Mouse (Mus musculus) liver, postnatal 0 days (tissue): ENCODE measurements around the gene Mlxipl. TPM values are rescaled to one million over a fixed set of nuclear protein-coding genes. Genes with fewer than 3 reads are reported as not detected.
"Not testable (repeated sequence)": the region's sequence is repeated elsewhere in the genome, so short reads cannot be mapped to it uniquely, and the experiment has no call there.

Source experiments
- ATAC-seq: fragments of 200-750 bp; cut with Nextera tagmentation; 2 replicates; pipeline ENCODE4 v1.8.0; 2017; ENCODE audit warnings: mild to moderate bottlenecking, moderate library complexity
- DNase-seq: peaks from one replicate; pipeline ENCODE4 v3.0.0-alpha.2; 2016
- H3K27ac ChIP-seq: fragments of 300-500 bp; sonication (generic); 2 replicates; pipeline ENCODE4 v1.5.1; 2014; ENCODE audit warnings: antibody characterized with exemption, moderate library complexity, mild to moderate bottlenecking, low read depth
- H3K27me3 ChIP-seq: fragments of 300-500 bp; sonication (generic); 2 replicates; pipeline ENCODE4 v1.6.1; 2014; ENCODE audit warnings: low read length, control low read depth, mixed read lengths; ENCODE audit not compliant: insufficient read depth
- H3K36me3 ChIP-seq: fragments of 300-500 bp; sonication (generic); replicated peaks from 2 replicates; pipeline ENCODE4 v1.6.1; 2014; ENCODE audit warnings: mild to moderate bottlenecking, control low read depth, low read length, moderate library complexity, mixed read lengths; ENCODE audit not compliant: insufficient read depth
- H3K4me1 ChIP-seq: fragments of 300-500 bp; sonication (generic); 2 replicates; pipeline ENCODE4 v1.6.1; 2014; ENCODE audit warnings: antibody characterized with exemption, mild to moderate bottlenecking, control low read depth; ENCODE audit not compliant: insufficient read depth
- H3K4me2 ChIP-seq: fragments of 300-500 bp; sonication (generic); 2 replicates; pipeline ENCODE4 v1.6.1; 2014; ENCODE audit warnings: low read depth, mild to moderate bottlenecking, low read length, moderate library complexity, mixed read lengths
- H3K4me3 ChIP-seq: fragments of 300-500 bp; sonication (generic); 2 replicates; pipeline ENCODE4 v1.5.1; 2014; ENCODE audit warnings: low read depth, low read length
- H3K9ac ChIP-seq: fragments of 300-500 bp; sonication (generic); replicated peaks from 2 replicates; pipeline ENCODE4 v1.6.1; 2014; ENCODE audit warnings: mild to moderate bottlenecking, moderate library complexity
- H3K9me3 ChIP-seq: fragments of 300-500 bp; sonication (generic); 2 replicates; pipeline ENCODE4 v1.6.1; 2016; ENCODE audit warnings: mild to moderate bottlenecking, control low read depth, low read length, mixed read lengths
- CTCF ChIP-seq: sonication (generic); IDR thresholded peaks from 2 replicates; pipeline ENCODE4 v1.5.1; 2016; ENCODE audit warnings: antibody characterized with exemption, low read depth
- EP300 ChIP-seq: IDR thresholded peaks from 2 replicates; pipeline ENCODE4 v1.6.1; 2016; ENCODE audit warnings: antibody characterized with exemption, low read depth, mild to moderate bottlenecking
- WGBS: fragments of 180-500 bp; shearing (Covaris S2); extraction: QIAGEN DNeasy Blood & Tissue Kit; methylation state at CpG from one replicate; pipeline ENCODE4 v1.1.7; 2014; ENCODE audit not compliant: insufficient replicate concordance; 5-methylcytosine and 5-hydroxymethylcytosine counted together
- polyA plus RNA-seq: library from polyadenylated mRNA; unstranded; fragments of >200 nt; fragmentation: Nextera tagmentation; extraction: Ambion mirVana; gene quantifications from 2 replicates; pipeline ENCODE4 v1.2.1, GENCODE M21; 2015

Mlxipl gene
- polyA plus RNA-seq, 1 experiment from 2014 or later = 18.2 TPM

GRCm38 (mm10) chr5:135053356-135053755 is 36.3 kb upstream of the Mlxipl start:
- Histone ChIP-seq H3K9me3 (no peaks in the 10 kb centered on the region), H3K4me2 (no peak overlapping the region)
- no peak for TF ChIP-seq CTCF

GRCm38 (mm10) chr5:135063629-135064381 is 25.9 kb upstream of the Mlxipl start, which contains the start of gene Dnajc30:
Gene Dnajc30 (plus strand): TSS chr5:135064202.
- ATAC-seq = peak; percentile 99
- H3K9me3 ChIP-seq = 0 out of 2 replicates have a peak, but pooled peaks cover 2% of the 10 kb centered on the region
- peak within 1 kb of the TSS; percentile 91 for H3K9ac ChIP-seq
- H3K4me1 ChIP-seq = peaks cover 10% of the 10 kb centered on the region
- WGBS = 2% methylated on average over 52 of the region's 52 CpGs
- TF ChIP-seq CTCF (0 out of 2 replicates have a peak, but pooled peaks have one; percentile 6), EP300 (peak; percentile 76)
- peak; percentile 98 for DNase-seq
- H3K27me3 ChIP-seq = no peaks in the 10 kb centered on the region
- H3K4me3 ChIP-seq = peak within 1 kb of the TSS; percentile 87
- H3K4me2 ChIP-seq = peak within 1 kb of the TSS; percentile 98
- peak within 1 kb of the TSS; percentile 74 for H3K27ac ChIP-seq
- H3K36me3 ChIP-seq = peaks cover 26% of the 10 kb centered on the region

More at GRCm38 (mm10) chr5:135053356-135053755, 36.3 kb upstream of the Mlxipl start:
- ATAC-seq = no peak
- 80% methylated on average over 12 of the region's 12 CpGs for WGBS
- no peak for DNase-seq
- Histone ChIP-seq H3K36me3 (peaks cover 26% of the 10 kb centered on the region), H3K4me3 (no peak overlapping the region), H3K27ac (no peak overlapping the region), H3K4me1 (no peaks in the 10 kb centered on the region), H3K9ac (no peak overlapping the region), H3K27me3 (no peaks in the 10 kb centered on the region)

- Histone ChIP-seq H3K27ac (peak overlapping the region; percentile 74), H3K9me3 (0 out of 2 replicates have a peak, but pooled peaks cover 2% of the 10 kb centered on the region), H3K4me3 (peak overlapping the region; percentile 87), H3K36me3 (peaks cover 20% of the 10 kb centered on the region), H3K4me1 (peaks cover 10% of the 10 kb centered on the region), H3K9ac (peak overlapping the region; percentile 91), H3K4me2 (peak overlapping the region; percentile 98), H3K27me3 (no peaks in the 10 kb centered on the region)
- peak; percentile 54 for ATAC-seq
- DNase-seq = no peak
- TF ChIP-seq CTCF (no peak), EP300 (no peak)
- WGBS = under 1% methylated on average over 39 of the region's 40 CpGs
Measured at GRCm38 (mm10) chr5:135064382-135064766, 25.3 kb upstream of the Mlxipl start.

GRCm38 (mm10) chr5:135064909-135065446 is 24.7 kb upstream of the Mlxipl start, which contains the start of gene Bud23:
Gene Bud23 (minus strand): TSS chr5:135064959.
- Histone ChIP-seq H3K4me2 (peak within 1 kb of the TSS; percentile 98), H3K27ac (peak within 1 kb of the TSS; percentile 74), H3K9ac (peak within 1 kb of the TSS; percentile 91), H3K4me3 (peak within 1 kb of the TSS; percentile 87), H3K36me3 (peaks cover 16% of the 10 kb centered on the region)
- not testable (repeated sequence) for H3K4me1 ChIP-seq, DNase-seq, H3K27me3 ChIP-seq, H3K9me3 ChIP-seq, ATAC-seq
- WGBS = 66% methylated on average over 8 of the region's 9 CpGs

- H3K27me3 ChIP-seq = no peaks in the 10 kb centered on the region
- 86% methylated on average over 3 of the region's 3 CpGs for WGBS
- H3K36me3 ChIP-seq = peaks cover 6% of the 10 kb centered on the region
- peaks cover 10% of the 10 kb centered on the region for H3K4me1 ChIP-seq
- TF ChIP-seq CTCF (no peak), EP300 (no peak)
- 0 out of 2 replicates have a peak, but pooled peaks cover 2% of the 10 kb centered on the region for H3K9me3 ChIP-seq
- H3K4me3 ChIP-seq = no peak overlapping the region
- peak overlapping the region; percentile 98 for H3K4me2 ChIP-seq
- H3K27ac ChIP-seq = no peak overlapping the region
- no peak for DNase-seq
- no peak for ATAC-seq
- no peak overlapping the region for H3K9ac ChIP-seq
Measured at GRCm38 (mm10) chr5:135066008-135066407, 23.7 kb upstream of the Mlxipl start.

- ATAC-seq (no peak), DNase-seq (no peak)
- Histone ChIP-seq H3K27ac (no peak overlapping the region), H3K4me1 (peaks cover 2% of the 10 kb centered on the region; the same call in 1 of the 2 replicates), H3K27me3 (no peaks in the 10 kb centered on the region), H3K4me3 (no peak overlapping the region), H3K4me2 (no peak overlapping the region), H3K9me3 (0 out of 2 replicates have a peak, but pooled peaks cover 2% of the 10 kb centered on the region), H3K36me3 (peaks cover 5% of the 10 kb centered on the region; the same call in 1 of the 2 replicates), H3K9ac (no peak overlapping the region)
- 58% methylated on average over 3 of the region's 3 CpGs for WGBS
- TF ChIP-seq EP300 = no peak
- no peak for TF ChIP-seq CTCF
Measured at GRCm38 (mm10) chr5:135070448-135070847, 19.2 kb upstream of the Mlxipl start.
